Mouse (Mus musculus) myocyte (in vitro differentiated cells): ENCODE measurements around the gene Ninj2.

Experiments
- CEBPB ChIP-seq: IDR thresholded peaks from 2 replicates; pipeline ENCODE4 v1.6.1; 2011; ENCODE audit warnings: mild to moderate bottlenecking, moderate library complexity; ENCODE audit not compliant: poor library complexity, insufficient read depth, severe bottlenecking
- MAX ChIP-seq: IDR thresholded peaks from one replicate; pipeline ENCODE4 v1.6.1; 2011; ENCODE audit warnings: low read depth, mild to moderate bottlenecking, control low read depth
- MYOD1 ChIP-seq, 3 experiments: IDR thresholded peaks; one replicate each; pipeline ENCODE4 v1.6.1; 2011; ENCODE audit warnings: control low read depth in 2 of 3, low read depth in 2 of 3, mild to moderate bottlenecking in 2 of 3, moderate library complexity in 1 of 3; ENCODE audit not compliant: insufficient read length in 2 of 3, control insufficient read depth in 1 of 3
- MYOG ChIP-seq, 3 experiments: IDR thresholded peaks; one replicate each; pipeline ENCODE4 v1.6.1; 2011; ENCODE audit warnings: control low read depth in 2 of 3, low read depth in 2 of 3, mild to moderate bottlenecking in 2 of 3; ENCODE audit not compliant: insufficient read length in 2 of 3, control insufficient read depth in 1 of 3, insufficient read depth in 1 of 3
- POLR2A ChIP-seq: IDR thresholded peaks from one replicate; pipeline ENCODE4 v1.6.1; 2011; ENCODE audit warnings: low read depth, mild to moderate bottlenecking, control low read depth, moderate library complexity; ENCODE audit not compliant: insufficient read length
- POLR2AphosphoS2 ChIP-seq: IDR thresholded peaks from one replicate; pipeline ENCODE4 v1.6.1; 2011; ENCODE audit warnings: low read depth, control low read depth; ENCODE audit not compliant: insufficient read length
- REST ChIP-seq: IDR thresholded peaks from one replicate; pipeline ENCODE4 v1.6.1; 2011; ENCODE audit warnings: mild to moderate bottlenecking, control low read depth, moderate library complexity; ENCODE audit not compliant: insufficient read depth, insufficient read length
- TCF3 ChIP-seq: IDR thresholded peaks from one replicate; pipeline ENCODE4 v1.6.1; 2011; ENCODE audit warnings: low read depth, control low read depth; ENCODE audit not compliant: insufficient read length
- USF1 ChIP-seq: IDR thresholded peaks from one replicate; pipeline ENCODE4 v1.6.1; 2011; ENCODE audit warnings: low read depth, mild to moderate bottlenecking, control low read depth, moderate library complexity

DNA sequence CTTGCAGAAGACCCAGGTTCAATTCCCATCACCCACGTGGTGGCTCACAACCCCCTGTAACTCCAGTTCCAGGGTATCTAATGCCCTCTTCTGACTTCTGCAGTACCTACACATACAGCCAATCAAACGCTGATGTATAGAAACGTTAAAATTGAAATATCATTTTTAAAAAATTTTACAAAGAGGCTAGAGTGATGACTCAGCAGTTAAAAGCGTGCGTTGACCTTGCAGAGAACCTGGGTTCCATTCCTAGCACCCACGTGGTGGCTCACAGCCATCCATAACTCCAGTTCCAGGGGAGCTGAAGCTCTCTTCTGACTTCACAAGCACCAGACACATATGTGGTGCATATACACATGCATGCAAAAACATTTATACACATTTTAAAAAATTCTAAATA, 38.7 kb upstream of the Ninj2 start:
- TF ChIP-seq POLR2A (no peak), MYOG (IDR thresholded peaks at IDR 0.05; ENCODE audit: control insufficient read depth in 1 of 3, insufficient read depth in 1 of 3, insufficient read length in 2 of 3, low read depth in 2 of 3) (no peak), CEBPB (no peak), MYOD1 (IDR thresholded peaks at IDR 0.05; ENCODE audit: control insufficient read depth in 1 of 3, insufficient read length in 2 of 3, low read depth in 2 of 3) (no peak), POLR2AphosphoS2 (no peak), MAX (no peak), USF1 (no peak), REST (no peak), TCF3 (no peak)
